Mouse (Mus musculus): ENCODE results near the gene Exosc5. TPM values are rescaled to one million over a fixed set of nuclear protein-coding genes. Genes with fewer than 3 reads are reported as not detected.

Gene Exosc5
- total and polyA plus RNA-seq, 3 experiments = 109 to 134 TPM; not detected in 1

GRCm38 (mm10) chr7:25703793-25704494, 45.0 kb downstream of the Exosc5 start:
- no peak for DNase-seq (ENCODE audit: low read depth, low spot score)
- Histone ChIP-seq H3K9me3 (replicated peaks; ENCODE audit: insufficient read depth, low read length) (no peaks in the 10 kb centered on the region), H3K4me3 (ENCODE audit: control insufficient read depth in 1 of 2, insufficient read depth in 1 of 2, low read depth in 2 of 2, low read length in 2 of 2) (no peak overlapping the region), H3K27ac (ENCODE audit: control insufficient read depth, low read depth, low read length) (no peak overlapping the region), H3K79me2 (ENCODE audit: control insufficient read depth, insufficient read depth, low read length, poor library complexity) (peaks cover 11% of the 10 kb centered on the region; the same call in 1 of the 2 replicates), H3K27me3 (ENCODE audit: control insufficient read depth in 1 of 2, insufficient read depth in 2 of 2, low read length in 2 of 2) (no peaks in the 10 kb centered on the region), H3K36me3 (ENCODE audit: control insufficient read depth in 1 of 2, insufficient read depth in 2 of 2, low read length in 2 of 2) (peaks cover 17 to 24% of the 10 kb centered on the region in 2 experiments), H3K9ac (ENCODE audit: control insufficient read depth, low read depth, low read length, poor library complexity, severe bottlenecking) (no peak overlapping the region), H3K4me1 (ENCODE audit: control insufficient read depth in 1 of 2, insufficient read depth in 2 of 2, low read length in 2 of 2) (peaks cover 0 to 2% of the 10 kb centered on the region in 2 experiments; a peak in 1 of 4 replicates)
- no peak for TF ChIP-seq MXI1 (IDR thresholded peaks at IDR 0.05; ENCODE audit: low read depth, low read length)
- TF ChIP-seq POLR2AphosphoS2 (IDR thresholded peaks at IDR 0.05; ENCODE audit: low read length) = 0 out of 2 replicates have a peak, but pooled peaks have one; percentile 59

DNA sequence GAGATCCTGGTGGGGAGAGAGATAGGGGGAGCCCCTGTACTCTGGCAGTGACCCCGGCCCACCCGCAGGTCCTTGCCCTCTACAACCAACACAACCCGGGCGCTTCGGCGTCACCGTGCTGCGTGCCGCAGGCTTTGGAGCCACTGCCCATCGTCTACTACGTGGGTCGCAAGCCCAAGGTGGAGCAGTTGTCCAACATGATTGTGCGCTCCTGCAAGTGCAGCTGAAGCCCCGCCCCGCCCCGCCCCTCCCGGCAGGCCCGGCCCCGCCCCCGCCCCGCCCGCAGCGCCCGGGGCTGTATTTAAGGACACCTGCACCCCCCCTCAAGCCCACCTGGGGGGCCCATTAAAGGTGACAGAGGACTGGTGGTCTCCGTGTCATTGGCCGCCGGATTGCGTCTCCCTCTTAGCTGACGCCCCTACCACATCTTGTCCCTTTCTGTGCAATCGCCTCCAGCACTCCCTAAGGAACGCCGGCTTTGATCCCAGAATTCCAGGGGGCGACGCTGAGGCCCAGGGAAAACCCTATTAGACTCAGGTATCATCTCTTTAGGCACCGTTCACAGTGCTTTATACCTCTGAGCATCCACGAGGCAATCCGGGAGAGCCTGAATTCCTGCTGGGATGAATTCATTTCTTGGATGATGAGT, 45.9 kb downstream of the Exosc5 start:
- H3K9me3 ChIP-seq (replicated peaks; ENCODE audit: insufficient read depth, low read length) = no peaks in the 10 kb centered on the region
- no peak overlapping the region for H3K9ac ChIP-seq (ENCODE audit: control insufficient read depth, low read depth, low read length, poor library complexity, severe bottlenecking)
- H3K36me3 ChIP-seq (ENCODE audit: control insufficient read depth in 1 of 2, insufficient read depth in 2 of 2, low read length in 2 of 2) = peaks cover 17% of the 10 kb centered on the region in 2 experiments
- H3K4me3 ChIP-seq (ENCODE audit: control insufficient read depth in 1 of 2, insufficient read depth in 1 of 2, low read depth in 2 of 2, low read length in 2 of 2) = no peak overlapping the region
- peak; percentile 27 for DNase-seq (ENCODE audit: low read depth, low spot score)
- H3K4me1 ChIP-seq (ENCODE audit: control insufficient read depth in 1 of 2, insufficient read depth in 2 of 2, low read length in 2 of 2) = peaks cover 0 to 2% of the 10 kb centered on the region in 2 experiments; a peak in 1 of 4 replicates
- peaks cover 9% of the 10 kb centered on the region; the same call in 1 of the 2 replicates for H3K79me2 ChIP-seq (ENCODE audit: control insufficient read depth, insufficient read depth, low read length, poor library complexity)
- no peak overlapping the region for H3K27ac ChIP-seq (ENCODE audit: control insufficient read depth, low read depth, low read length)
- peak in 1 of 2 experiments; percentile 49; a peak in 2 of 4 replicates for TF ChIP-seq POLR2A (IDR thresholded peaks at IDR 0.05; ENCODE audit: control insufficient read depth in 1 of 2, insufficient read depth in 1 of 2, low read depth in 1 of 2, low read length in 2 of 2, poor library complexity in 1 of 2)
- no peak for TF ChIP-seq CHD1 (IDR thresholded peaks at IDR 0.05; ENCODE audit: low read depth, low read length)
- H3K27me3 ChIP-seq (ENCODE audit: control insufficient read depth in 1 of 2, insufficient read depth in 2 of 2, low read length in 2 of 2) = no peaks in the 10 kb centered on the region

GRCm38 (mm10) chr7:25705801-25706251, 46.9 kb downstream of the Exosc5 start:
- Histone ChIP-seq H3K9me3 (replicated peaks; ENCODE audit: insufficient read depth, low read length) (no peaks in the 10 kb centered on the region), H3K27me3 (ENCODE audit: control insufficient read depth in 1 of 2, insufficient read depth in 2 of 2, low read length in 2 of 2) (no peaks in the 10 kb centered on the region), H3K4me1 (ENCODE audit: control insufficient read depth in 1 of 2, insufficient read depth in 2 of 2, low read length in 2 of 2) (peaks cover 0 to 2% of the 10 kb centered on the region in 2 experiments; a peak in 1 of 4 replicates), H3K27ac (ENCODE audit: control insufficient read depth, low read depth, low read length) (no peak overlapping the region), H3K36me3 (ENCODE audit: control insufficient read depth in 1 of 2, insufficient read depth in 2 of 2, low read length in 2 of 2) (peaks cover 13 to 17% of the 10 kb centered on the region in 2 experiments), H3K79me2 (ENCODE audit: control insufficient read depth, insufficient read depth, low read length, poor library complexity) (peaks cover 5% of the 10 kb centered on the region; the same call in 1 of the 2 replicates), H3K9ac (ENCODE audit: control insufficient read depth, low read depth, low read length, poor library complexity, severe bottlenecking) (no peak overlapping the region), H3K4me3 (ENCODE audit: control insufficient read depth in 1 of 2, insufficient read depth in 1 of 2, low read depth in 2 of 2, low read length in 2 of 2) (no peak overlapping the region)
- no peak for TF ChIP-seq SMC3 (IDR thresholded peaks at IDR 0.05; ENCODE audit: low read depth, low read length)
- TF ChIP-seq CTCF (IDR thresholded peaks at IDR 0.05 in 2 of 3, conservative IDR thresholded peaks at IDR 0.05 in 1 of 3; ENCODE audit: control insufficient read depth in 1 of 3, insufficient read depth in 1 of 3, low read depth in 2 of 3, low read length in 3 of 3, poor library complexity in 1 of 3, severe bottlenecking in 1 of 3) = no peak
- TF ChIP-seq E2F4 (IDR thresholded peaks at IDR 0.05; ENCODE audit: borderline replicate concordance, low read depth, low read length) = no peak
- no peak for TF ChIP-seq RCOR1 (IDR thresholded peaks at IDR 0.05; ENCODE audit: low read depth, low read length)
- no peak for TF ChIP-seq ZNF384 (IDR thresholded peaks at IDR 0.05; ENCODE audit: low read depth, low read length)
- TF ChIP-seq NRF1 (IDR thresholded peaks at IDR 0.05; ENCODE audit: insufficient read depth, low read depth, low read length, poor library complexity, severe bottlenecking) = no peak
- no peak for TF ChIP-seq ZC3H11A (IDR thresholded peaks at IDR 0.05; ENCODE audit: low read depth, low read length)
- no peak for TF ChIP-seq MEF2A (IDR thresholded peaks at IDR 0.05; ENCODE audit: extremely low read depth, insufficient replicate concordance, low read depth, low read length, poor library complexity, severe bottlenecking)
- TF ChIP-seq CHD1 (IDR thresholded peaks at IDR 0.05; ENCODE audit: low read depth, low read length) = no peak
- no peak for TF ChIP-seq MXI1 (IDR thresholded peaks at IDR 0.05; ENCODE audit: low read depth, low read length)
- TF ChIP-seq TBP (IDR thresholded peaks at IDR 0.05; ENCODE audit: low read depth, low read length) = no peak
- no peak; the same call in 1 of the 2 replicates for TF ChIP-seq NELFE (IDR thresholded peaks at IDR 0.05; ENCODE audit: low read depth, low read length)
- TF ChIP-seq MAX (IDR thresholded peaks at IDR 0.05; ENCODE audit: low read length) = no peak
- TF ChIP-seq TAL1 (IDR thresholded peaks at IDR 0.05; ENCODE audit: low read length) = no peak
- no peak for DNase-seq (ENCODE audit: low read depth, low spot score)
